Mouse (Mus musculus) liver, embryonic 15.5 days (tissue): ENCODE data around the gene Ackr4. TPM values are rescaled to one million over a fixed set of nuclear protein-coding genes. Genes with fewer than 3 reads are reported as not detected.

ENCODE experiments used
- ATAC-seq: fragments of 200-750 bp; cut with Nextera tagmentation; 2 replicates; pipeline ENCODE4 v1.8.0; 2017; ENCODE audit warnings: moderate number of reproducible peaks, mild to moderate bottlenecking, moderate library complexity; ENCODE audit not compliant: insufficient read depth
- H3K27ac ChIP-seq: fragments of 300-500 bp; sonication (generic); replicated peaks from 2 replicates; pipeline ENCODE4 v1.5.1; 2015; ENCODE audit warnings: mild to moderate bottlenecking, inconsistent platforms
- H3K27me3 ChIP-seq: fragments of 300-500 bp; sonication (generic); 2 replicates; pipeline ENCODE4 v1.6.1; 2015; ENCODE audit warnings: mild to moderate bottlenecking, inconsistent platforms
- H3K36me3 ChIP-seq: fragments of 300-500 bp; sonication (generic); replicated peaks from 2 replicates; pipeline ENCODE4 v1.6.1; 2015; ENCODE audit warnings: moderate library complexity, mild to moderate bottlenecking, inconsistent platforms
- H3K4me1 ChIP-seq: fragments of 300-500 bp; sonication (generic); replicated peaks from 2 replicates; pipeline ENCODE4 v1.6.1; 2015; ENCODE audit warnings: inconsistent platforms
- H3K4me2 ChIP-seq: fragments of 300-500 bp; sonication (generic); 2 replicates; pipeline ENCODE4 v1.6.1; 2015; ENCODE audit warnings: moderate library complexity, mild to moderate bottlenecking, inconsistent platforms
- H3K4me3 ChIP-seq: fragments of 300-500 bp; sonication (generic); replicated peaks from 2 replicates; pipeline ENCODE4 v1.5.1; 2015; ENCODE audit warnings: mild to moderate bottlenecking, inconsistent platforms
- H3K9ac ChIP-seq: fragments of 300-500 bp; sonication (generic); 2 replicates; pipeline ENCODE4 v1.6.1; 2015; ENCODE audit warnings: moderate library complexity, mild to moderate bottlenecking, inconsistent platforms
- H3K9me3 ChIP-seq: fragments of 300-500 bp; sonication (generic); replicated peaks from 2 replicates; pipeline ENCODE4 v1.6.1; 2016; ENCODE audit warnings: inconsistent platforms
- WGBS: fragments of 180-500 bp; shearing (Covaris S2); methylation state at CpG from one replicate; pipeline ENCODE4 v1.1.7; 2015; ENCODE audit warnings: mixed read lengths; ENCODE audit not compliant: insufficient replicate concordance; 5-methylcytosine and 5-hydroxymethylcytosine counted together
- polyA plus RNA-seq: library from polyadenylated mRNA; unstranded; fragments of >200 nt; fragmentation: Nextera tagmentation; extraction: Ambion mirVana; gene quantifications from 2 replicates; pipeline ENCODE4 v1.2.1, GENCODE M21; 2015

Gene Ackr4
- polyA plus RNA-seq, 1 experiment from 2014 or later, result 0.89 TPM

- Histone ChIP-seq H3K9ac (no peak overlapping the region), H3K9me3 (no peaks in the 10 kb centered on the region), H3K4me3 (no peak overlapping the region), H3K27ac (no peak overlapping the region), H3K4me2 (no peak overlapping the region), H3K4me1 (no peaks in the 10 kb centered on the region), H3K36me3 (peaks cover 10% of the 10 kb centered on the region), H3K27me3 (no peaks in the 10 kb centered on the region)
- ATAC-seq, result no peak
- WGBS, result 65% methylated on average over 7 of the region's 7 CpGs
Observed at GRCm38 (mm10) chr9:104146683-104147082, 19.9 kb upstream of the Ackr4 start.

- Histone ChIP-seq H3K4me1 (no peaks in the 10 kb centered on the region), H3K27me3 (no peaks in the 10 kb centered on the region), H3K4me2 (no peak overlapping the region), H3K9me3 (no peaks in the 10 kb centered on the region), H3K4me3 (no peak overlapping the region), H3K36me3 (no peaks in the 10 kb centered on the region), H3K9ac (no peak overlapping the region), H3K27ac (no peak overlapping the region)
- ATAC-seq, result no peak
- WGBS, result 66% methylated on average over 8 of the region's 8 CpGs
Observed at GRCm38 (mm10) chr9:104144314-104144996, 17.7 kb upstream of the Ackr4 start.

GRCm38 (mm10) chr9:104142805-104143204 is 16.1 kb upstream of the Ackr4 start:
- no peak overlapping the region for H3K9ac ChIP-seq
- no peaks in the 10 kb centered on the region for H3K9me3 ChIP-seq
- H3K4me2 ChIP-seq, result no peak overlapping the region
- WGBS, result 67% methylated on average over 14 of the region's 14 CpGs
- ATAC-seq, result no peak
- no peaks in the 10 kb centered on the region for H3K4me1 ChIP-seq
- no peak overlapping the region for H3K4me3 ChIP-seq
- no peaks in the 10 kb centered on the region for H3K27me3 ChIP-seq
- no peaks in the 10 kb centered on the region for H3K36me3 ChIP-seq
- no peak overlapping the region for H3K27ac ChIP-seq

GRCm38 (mm10) chr9:104140351-104140750 is 13.6 kb upstream of the Ackr4 start:
- H3K27ac ChIP-seq, result no peak overlapping the region
- no peaks in the 10 kb centered on the region for H3K36me3 ChIP-seq
- ATAC-seq, result no peak
- H3K9ac ChIP-seq, result no peak overlapping the region
- no peaks in the 10 kb centered on the region for H3K4me1 ChIP-seq
- no peak overlapping the region for H3K4me2 ChIP-seq
- 50% methylated on average over 6 of the region's 6 CpGs for WGBS
- no peak overlapping the region for H3K4me3 ChIP-seq
- no peaks in the 10 kb centered on the region for H3K9me3 ChIP-seq
- H3K27me3 ChIP-seq, result no peaks in the 10 kb centered on the region

GRCm38 (mm10) chr9:104130141-104130755 is 3.5 kb upstream of the Ackr4 start:
- no peak overlapping the region for H3K9ac ChIP-seq
- no peak overlapping the region for H3K4me2 ChIP-seq
- H3K27me3 ChIP-seq, result no peaks in the 10 kb centered on the region
- no peaks in the 10 kb centered on the region for H3K4me1 ChIP-seq
- H3K9me3 ChIP-seq, result no peaks in the 10 kb centered on the region
- no peaks in the 10 kb centered on the region for H3K36me3 ChIP-seq
- WGBS, result 67% methylated on average over 9 of the region's 9 CpGs
- ATAC-seq, result no peak
- H3K4me3 ChIP-seq, result no peak overlapping the region
- H3K27ac ChIP-seq, result no peak overlapping the region

- Histone ChIP-seq H3K27me3 (no peaks in the 10 kb centered on the region), H3K4me1 (no peaks in the 10 kb centered on the region), H3K27ac (no peak overlapping the region), H3K9ac (no peak overlapping the region), H3K4me3 (no peak overlapping the region), H3K4me2 (no peak overlapping the region), H3K36me3 (0 out of 2 replicates have a peak, but pooled peaks cover 2% of the 10 kb centered on the region), H3K9me3 (no peaks in the 10 kb centered on the region)
- no peak for ATAC-seq
- 50% methylated on average over 2 of the region's 2 CpGs for WGBS
Observed at GRCm38 (mm10) chr9:104128110-104128509, 1.4 kb upstream of the Ackr4 start.

GRCm38 (mm10) chr9:104123622-104124021 is 3.1 kb downstream of the Ackr4 start:
- Histone ChIP-seq H3K36me3 (0 out of 2 replicates have a peak, but pooled peaks cover 4% of the 10 kb centered on the region), H3K9ac (no peak overlapping the region), H3K4me3 (no peak overlapping the region), H3K4me1 (no peaks in the 10 kb centered on the region), H3K9me3 (no peaks in the 10 kb centered on the region), H3K27me3 (no peaks in the 10 kb centered on the region), H3K27ac (no peak overlapping the region), H3K4me2 (no peak overlapping the region)
- WGBS, result 47% methylated on average over 5 of the region's 5 CpGs
- no peak for ATAC-seq

- Histone ChIP-seq H3K9me3 (no peaks in the 10 kb centered on the region), H3K27ac (no peak overlapping the region), H3K27me3 (no peaks in the 10 kb centered on the region), H3K4me3 (no peak overlapping the region), H3K36me3 (0 out of 2 replicates have a peak, but pooled peaks cover 4% of the 10 kb centered on the region), H3K4me2 (no peak overlapping the region), H3K9ac (no peak overlapping the region), H3K4me1 (no peaks in the 10 kb centered on the region)
- ATAC-seq, result no peak
- WGBS, result 27% methylated on average over 5 of the region's 5 CpGs
Observed at GRCm38 (mm10) chr9:104123101-104123500, 3.6 kb downstream of the Ackr4 start.

- Histone ChIP-seq H3K36me3 (no peaks in the 10 kb centered on the region), H3K4me3 (no peak overlapping the region), H3K9me3 (no peaks in the 10 kb centered on the region), H3K27ac (no peak overlapping the region), H3K4me1 (no peaks in the 10 kb centered on the region), H3K9ac (no peak overlapping the region), H3K27me3 (no peaks in the 10 kb centered on the region), H3K4me2 (no peak overlapping the region)
- no peak for ATAC-seq
- 84% methylated on average over 5 of the region's 5 CpGs for WGBS
Observed at GRCm38 (mm10) chr9:104109151-104109550, 17.6 kb downstream of the Ackr4 start.

GRCm38 (mm10) chr9:104108571-104109143 is 18.1 kb downstream of the Ackr4 start:
- H3K27ac ChIP-seq, result no peak overlapping the region
- no peaks in the 10 kb centered on the region for H3K4me1 ChIP-seq
- H3K4me2 ChIP-seq, result no peak overlapping the region
- H3K4me3 ChIP-seq, result no peak overlapping the region
- ATAC-seq, result no peak
- H3K9ac ChIP-seq, result no peak overlapping the region
- H3K36me3 ChIP-seq, result no peaks in the 10 kb centered on the region
- H3K27me3 ChIP-seq, result no peaks in the 10 kb centered on the region
- 54% methylated on average over 2 of the region's 2 CpGs for WGBS
- no peaks in the 10 kb centered on the region for H3K9me3 ChIP-seq

- no peak overlapping the region for H3K4me2 ChIP-seq
- H3K27me3 ChIP-seq, result no peaks in the 10 kb centered on the region
- H3K9ac ChIP-seq, result no peak overlapping the region
- no peak overlapping the region for H3K27ac ChIP-seq
- no peak for ATAC-seq
- no peaks in the 10 kb centered on the region for H3K4me1 ChIP-seq
- 57% methylated on average over 6 of the region's 6 CpGs for WGBS
- no peaks in the 10 kb centered on the region for H3K9me3 ChIP-seq
- H3K4me3 ChIP-seq, result no peak overlapping the region
- no peaks in the 10 kb centered on the region for H3K36me3 ChIP-seq
Observed at GRCm38 (mm10) chr9:104107482-104107881, 19.3 kb downstream of the Ackr4 start.
